Mouse (Mus musculus): ENCODE measurements around the gene Arid1b. TPM values are rescaled to one million over a fixed set of nuclear protein-coding genes. Genes with fewer than 3 reads are reported as not detected.

Gene Arid1b
- total and polyA plus RNA-seq, 2 experiments: 9.7 to 11.7 TPM

DNA sequence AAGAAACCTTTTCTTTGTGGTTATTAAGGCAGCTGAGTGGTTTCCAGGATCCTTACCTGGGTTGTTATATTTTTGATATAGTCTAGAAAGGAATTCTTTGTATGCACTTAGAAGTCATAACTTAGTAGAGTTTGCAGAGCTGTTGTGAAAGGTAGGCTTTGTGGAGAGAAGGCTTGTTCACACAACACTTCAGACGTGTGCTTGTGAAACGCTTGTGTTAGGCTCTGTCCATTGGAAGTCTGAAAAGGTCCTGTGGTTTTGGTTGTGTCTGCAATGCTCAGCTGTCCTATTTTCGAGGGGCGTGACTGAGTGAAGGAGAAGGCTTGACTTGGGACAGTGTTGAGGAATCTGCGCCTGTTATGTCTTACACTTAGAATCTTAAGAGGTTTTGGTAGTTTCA, 51.5 kb downstream of the Arid1b start:
- Histone ChIP-seq H3K4me3 (ENCODE audit: insufficient read depth, low read depth, low read length) (no peak overlapping the region), H3K36me3 (ENCODE audit: control insufficient read depth, insufficient read depth, low read length) (peaks cover 4% of the 10 kb centered on the region; the same call in 1 of the 2 replicates), H3K27ac (replicated peaks; ENCODE audit: insufficient read depth, low read depth, low read length) (no peak overlapping the region), H3K79me2 (ENCODE audit: control insufficient read depth, insufficient read depth, low read length) (peaks cover 45% of the 10 kb centered on the region), H3K9ac (ENCODE audit: low read depth, low read length) (no peak overlapping the region), H3K27me3 (ENCODE audit: control insufficient read depth, insufficient read depth, low read length) (no peaks in the 10 kb centered on the region), H3K4me1 (ENCODE audit: control insufficient read depth, insufficient read depth, low read length) (peaks cover 8% of the 10 kb centered on the region)
- TF ChIP-seq CTCF (IDR thresholded peaks at IDR 0.05; ENCODE audit: low read depth, low read length) (no peak), POLR2A (IDR thresholded peaks at IDR 0.05; ENCODE audit: extremely low read depth, insufficient read depth, low read length) (no peak)
- WGBS: 91% methylated on average over 5 of the region's 5 CpGs
- no peak for DNase-seq (ENCODE audit: extremely low read depth, low read depth, low spot score)

- no peak overlapping the region for H3K9ac ChIP-seq (ENCODE audit: low read depth, low read length)
- H3K36me3 ChIP-seq (ENCODE audit: control insufficient read depth, insufficient read depth, low read length): no peaks in the 10 kb centered on the region
- peaks cover 51% of the 10 kb centered on the region for H3K79me2 ChIP-seq (ENCODE audit: control insufficient read depth, insufficient read depth, low read length)
- no peak for TF ChIP-seq POLR2A (IDR thresholded peaks at IDR 0.05; ENCODE audit: extremely low read depth, insufficient read depth, low read length)
- TF ChIP-seq CTCF (IDR thresholded peaks at IDR 0.05; ENCODE audit: low read depth, low read length): no peak
- H3K27ac ChIP-seq (replicated peaks; ENCODE audit: insufficient read depth, low read depth, low read length): no peak overlapping the region
- DNase-seq (ENCODE audit: extremely low read depth, low read depth, low spot score): no peak
- 85% methylated on average over 4 of the region's 4 CpGs for WGBS
- peaks cover 18% of the 10 kb centered on the region for H3K4me1 ChIP-seq (ENCODE audit: control insufficient read depth, insufficient read depth, low read length)
- no peaks in the 10 kb centered on the region for H3K27me3 ChIP-seq (ENCODE audit: control insufficient read depth, insufficient read depth, low read length)
- H3K4me3 ChIP-seq (ENCODE audit: insufficient read depth, low read depth, low read length): no peak overlapping the region
Observed at GRCm38 (mm10) chr17:5047373-5047772, 53.2 kb downstream of the Arid1b start.

DNA sequence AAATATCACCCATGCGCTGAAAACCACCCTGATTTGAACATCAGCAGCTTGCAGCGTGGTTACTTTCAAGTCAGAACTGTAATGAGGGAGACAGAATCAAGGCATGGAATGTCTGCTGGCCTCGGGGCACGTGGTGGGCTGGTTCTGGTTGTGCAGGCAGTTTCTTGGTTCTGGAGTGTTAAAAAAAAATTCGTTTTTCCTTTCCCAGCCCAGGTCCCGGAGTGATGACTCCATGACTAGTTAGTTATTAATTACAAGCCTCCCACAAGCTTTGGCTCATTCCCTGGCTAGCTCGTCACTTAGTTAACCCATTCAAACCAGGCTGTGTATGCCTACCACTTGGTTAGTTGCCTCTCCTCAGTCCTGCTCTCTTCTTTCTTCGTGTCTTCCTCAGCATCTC, 56.1 kb downstream of the Arid1b start:
- 51% methylated on average over 8 of the region's 8 CpGs for WGBS
- peak; percentile 65 for DNase-seq (ENCODE audit: extremely low read depth, low read depth, low spot score)
- H3K27ac ChIP-seq (replicated peaks; ENCODE audit: insufficient read depth, low read depth, low read length): no peak overlapping the region

DNA sequence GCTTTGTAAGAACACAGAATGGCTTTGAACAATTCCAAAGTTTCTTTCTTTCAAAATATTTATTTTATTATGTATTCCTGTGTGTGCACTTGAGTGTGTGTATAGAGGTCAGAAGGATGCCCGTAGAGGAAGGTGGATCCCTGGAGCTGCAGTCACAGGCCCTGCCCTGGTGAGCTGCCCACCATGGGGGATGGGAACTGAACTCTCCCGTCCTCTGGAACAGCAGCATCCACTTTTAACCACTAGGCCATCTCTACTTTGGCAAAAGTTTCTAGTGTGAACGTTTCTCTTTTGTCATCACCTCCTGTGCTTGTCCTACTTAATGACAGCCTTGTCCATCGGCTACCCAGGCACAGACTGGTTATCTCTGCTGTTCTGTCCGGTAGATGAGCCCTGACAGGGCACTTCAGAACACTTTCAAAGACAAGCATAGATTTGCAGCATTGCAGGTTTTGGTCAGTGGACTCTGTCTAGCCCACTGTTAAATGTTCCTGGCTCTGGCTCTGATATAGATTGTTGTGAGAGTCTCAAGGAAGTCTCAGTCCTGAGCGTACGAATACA, 56.9 kb downstream of the Arid1b start:
- no peaks in the 10 kb centered on the region for H3K27me3 ChIP-seq (ENCODE audit: control insufficient read depth, insufficient read depth, low read length)
- no peak overlapping the region for H3K27ac ChIP-seq (replicated peaks; ENCODE audit: insufficient read depth, low read depth, low read length)
- WGBS: 63% methylated on average over 7 of the region's 7 CpGs
- peaks cover 65% of the 10 kb centered on the region for H3K79me2 ChIP-seq (ENCODE audit: control insufficient read depth, insufficient read depth, low read length)
- no peaks in the 10 kb centered on the region for H3K36me3 ChIP-seq (ENCODE audit: control insufficient read depth, insufficient read depth, low read length)
- H3K9ac ChIP-seq (ENCODE audit: low read depth, low read length): no peak overlapping the region
- DNase-seq (ENCODE audit: extremely low read depth, low read depth, low spot score): no peak
- no peak overlapping the region for H3K4me3 ChIP-seq (ENCODE audit: insufficient read depth, low read depth, low read length)
- peaks cover 18% of the 10 kb centered on the region for H3K4me1 ChIP-seq (ENCODE audit: control insufficient read depth, insufficient read depth, low read length)
- no peak for TF ChIP-seq CTCF (IDR thresholded peaks at IDR 0.05; ENCODE audit: low read depth, low read length)
- no peak for TF ChIP-seq POLR2A (IDR thresholded peaks at IDR 0.05; ENCODE audit: extremely low read depth, insufficient read depth, low read length)

More for the DNA sequence above, 56.1 kb downstream of the Arid1b start:
- peaks cover 18% of the 10 kb centered on the region for H3K4me1 ChIP-seq (ENCODE audit: control insufficient read depth, insufficient read depth, low read length)
- no peaks in the 10 kb centered on the region for H3K36me3 ChIP-seq (ENCODE audit: control insufficient read depth, insufficient read depth, low read length)
- no peak for TF ChIP-seq CTCF (IDR thresholded peaks at IDR 0.05; ENCODE audit: low read depth, low read length)
- no peak for TF ChIP-seq POLR2A (IDR thresholded peaks at IDR 0.05; ENCODE audit: extremely low read depth, insufficient read depth, low read length)
- H3K79me2 ChIP-seq (ENCODE audit: control insufficient read depth, insufficient read depth, low read length): peaks cover 58% of the 10 kb centered on the region
- H3K4me3 ChIP-seq (ENCODE audit: insufficient read depth, low read depth, low read length): no peak overlapping the region
- no peak overlapping the region for H3K9ac ChIP-seq (ENCODE audit: low read depth, low read length)
- no peaks in the 10 kb centered on the region for H3K27me3 ChIP-seq (ENCODE audit: control insufficient read depth, insufficient read depth, low read length)

DNA sequence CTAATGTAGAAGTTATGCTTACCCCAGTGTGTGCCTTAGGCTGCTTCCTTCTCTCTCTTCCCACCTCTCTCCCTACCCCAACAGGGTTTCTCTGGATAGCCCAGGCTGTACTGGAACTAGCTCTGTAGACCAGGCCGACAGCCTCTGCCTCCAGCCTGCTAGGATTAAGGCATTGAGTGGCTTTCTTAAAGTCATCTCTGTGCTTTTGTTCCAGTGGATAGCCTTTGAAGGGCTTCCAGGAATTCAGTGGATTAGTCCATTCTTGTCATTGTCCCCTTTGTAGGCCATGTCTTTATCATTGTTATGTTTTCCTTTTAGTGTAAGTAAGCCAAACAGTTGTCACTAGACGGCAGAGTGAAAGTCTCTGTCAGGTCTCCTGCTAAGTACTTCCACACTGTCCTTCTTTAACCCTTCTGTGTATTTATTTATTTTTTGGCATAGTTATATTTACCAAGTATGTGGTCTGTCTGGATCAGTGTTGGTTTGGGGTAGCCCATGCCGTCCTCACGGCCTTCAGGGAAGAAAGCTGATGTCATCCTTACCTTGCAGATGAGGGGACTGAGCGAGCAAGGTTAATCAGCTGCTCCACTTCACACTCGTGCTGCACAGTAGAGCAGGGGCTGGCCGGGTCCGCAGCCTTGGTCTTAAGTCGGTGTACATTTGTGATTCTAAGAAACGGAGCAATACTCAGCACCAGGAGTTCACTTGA, 58.1 kb downstream of the Arid1b start:
- H3K79me2 ChIP-seq (ENCODE audit: control insufficient read depth, insufficient read depth, low read length): peaks cover 63% of the 10 kb centered on the region
- 79% methylated on average over 10 of the region's 10 CpGs for WGBS
- DNase-seq (ENCODE audit: extremely low read depth, low read depth, low spot score): no peak

DNA sequence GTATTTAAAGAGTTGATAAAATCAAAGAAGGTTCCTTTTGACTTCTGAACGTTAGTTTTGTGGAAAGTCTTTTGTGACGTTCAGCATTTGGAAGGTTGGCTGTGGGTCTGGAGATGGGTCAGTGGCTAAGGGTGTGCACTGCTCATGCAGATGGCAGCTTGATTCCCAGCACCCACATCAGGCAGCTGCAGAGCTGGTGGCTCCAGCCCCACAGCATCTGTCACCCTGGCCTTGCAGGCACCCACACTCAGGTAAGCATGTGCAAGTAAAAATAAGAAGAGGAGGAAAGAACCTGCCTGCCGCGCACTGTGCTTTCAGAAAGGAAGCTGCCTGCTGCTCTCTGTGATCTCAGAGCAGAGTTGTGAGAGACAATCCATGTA, 58.7 kb downstream of the Arid1b start:
- peaks cover 21% of the 10 kb centered on the region for H3K4me1 ChIP-seq (ENCODE audit: control insufficient read depth, insufficient read depth, low read length)
- DNase-seq (ENCODE audit: extremely low read depth, low read depth, low spot score): no peak
- H3K79me2 ChIP-seq (ENCODE audit: control insufficient read depth, insufficient read depth, low read length): peaks cover 63% of the 10 kb centered on the region
- H3K9ac ChIP-seq (ENCODE audit: low read depth, low read length): no peak overlapping the region
- H3K36me3 ChIP-seq (ENCODE audit: control insufficient read depth, insufficient read depth, low read length): no peaks in the 10 kb centered on the region
- H3K27ac ChIP-seq (replicated peaks; ENCODE audit: insufficient read depth, low read depth, low read length): no peak overlapping the region
- no peak overlapping the region for H3K4me3 ChIP-seq (ENCODE audit: insufficient read depth, low read depth, low read length)
- 86% methylated on average over 4 of the region's 4 CpGs for WGBS
- no peaks in the 10 kb centered on the region for H3K27me3 ChIP-seq (ENCODE audit: control insufficient read depth, insufficient read depth, low read length)
- TF ChIP-seq POLR2A (IDR thresholded peaks at IDR 0.05; ENCODE audit: extremely low read depth, insufficient read depth, low read length) (no peak), CTCF (IDR thresholded peaks at IDR 0.05; ENCODE audit: low read depth, low read length) (no peak)

More for the DNA sequence above, 58.1 kb downstream of the Arid1b start:
- Histone ChIP-seq H3K4me3 (ENCODE audit: insufficient read depth, low read depth, low read length) (no peak overlapping the region), H3K9ac (ENCODE audit: low read depth, low read length) (no peak overlapping the region), H3K36me3 (ENCODE audit: control insufficient read depth, insufficient read depth, low read length) (no peaks in the 10 kb centered on the region), H3K4me1 (ENCODE audit: control insufficient read depth, insufficient read depth, low read length) (peaks cover 21% of the 10 kb centered on the region), H3K27ac (replicated peaks; ENCODE audit: insufficient read depth, low read depth, low read length) (no peak overlapping the region), H3K27me3 (ENCODE audit: control insufficient read depth, insufficient read depth, low read length) (no peaks in the 10 kb centered on the region)
- no peak for TF ChIP-seq POLR2A (IDR thresholded peaks at IDR 0.05; ENCODE audit: extremely low read depth, insufficient read depth, low read length)
- TF ChIP-seq CTCF (IDR thresholded peaks at IDR 0.05; ENCODE audit: low read depth, low read length): no peak
